In genomic region chr1:185617691-185618090, GRCm38 (mm10) we compare ENCODE assay signal across 20 mouse cellular contexts.
DNase-seq lines count a peak whose midpoint lies in the region; ATAC-seq and TF ChIP-seq lines count a peak whose summit lies in the region.
"Had no signal": no experiment of that assay in that cellular context is flagged by ENCODE, and none has a peak within 500 bp of the region (broad histone marks: within the 10 kb centered on the region; RNA-seq: fewer than 3 reads in every experiment).

No protein-coding gene starts in this region.

- DNase-seq in forebrain, postnatal 0 days: peak; percentile 17
- DNase-seq in forebrain, embryonic 11.5 days (ENCODE audit: low spot score): no peak
- peak; percentile 25 to 38 for DNase-seq in layer of hippocampus, postnatal 10 days (ENCODE audit: low spot score in 2 of 2)
- DNase-seq in layer of hippocampus, adult 8-10 months (ENCODE audit: low spot score in 2 of 2): no peak
- peak; percentile 21 for DNase-seq in ovary, postnatal 14 days (ENCODE audit: low spot score)
- DNase-seq in ovary, postnatal 36 days (ENCODE audit: low spot score): no peak
- DNase-seq: adrenal gland, adult 2 months; gastrocnemius, adult 2 months; heart, postnatal 10 days; kidney, adult 2 months; kidney, postnatal 10 days; liver, postnatal 0 days had no signal

- no peaks in the 10 kb centered on the region for H3K4me1 ChIP-seq in forebrain, postnatal 0 days (ENCODE audit: insufficient read depth)
- H3K4me1 ChIP-seq in forebrain, embryonic 11.5 days (replicated peaks; ENCODE audit: control insufficient read depth, insufficient read depth, low read length): no peaks in the 10 kb centered on the region
- H3K4me1 ChIP-seq in intestine, embryonic 16.5 days (ENCODE audit: control insufficient read depth, insufficient read depth, low read length): peaks cover 6% of the 10 kb centered on the region
- H3K4me1 ChIP-seq: embryonic facial prominence, embryonic 13.5 days; limb, embryonic 15.5 days; megakaryocyte, embryonic 14.5 days; midbrain, embryonic 15.5 days; neural tube, embryonic 15.5 days had no signal

- no peak for TF ChIP-seq CTCF in forebrain, postnatal 0 days (IDR thresholded peaks at IDR 0.05; ENCODE audit: low read depth)

- no peaks in the 10 kb centered on the region for H3K27me3 ChIP-seq in forebrain, postnatal 0 days (ENCODE audit: insufficient read depth, low read length)
- no peaks in the 10 kb centered on the region for H3K27me3 ChIP-seq in forebrain, embryonic 11.5 days (ENCODE audit: control insufficient read depth, insufficient read depth, low read length)
- no peaks in the 10 kb centered on the region for H3K27me3 ChIP-seq in intestine, embryonic 16.5 days (replicated peaks; ENCODE audit: control insufficient read depth, insufficient read depth, low read length)
- H3K27me3 ChIP-seq: embryonic facial prominence, embryonic 13.5 days; limb, embryonic 15.5 days; megakaryocyte, embryonic 14.5 days; midbrain, embryonic 15.5 days; neural tube, embryonic 15.5 days had no signal

- no peak overlapping the region for H3K9ac ChIP-seq in forebrain, postnatal 0 days
- no peak overlapping the region for H3K9ac ChIP-seq in forebrain, embryonic 11.5 days (ENCODE audit: low read length)
- H3K9ac ChIP-seq in intestine, embryonic 16.5 days (ENCODE audit: low read depth, low read length): no peak overlapping the region
- H3K9ac ChIP-seq: embryonic facial prominence, embryonic 13.5 days; limb, embryonic 15.5 days; liver, postnatal 0 days; midbrain, embryonic 15.5 days; neural tube, embryonic 15.5 days had no signal

- no peak for ATAC-seq in forebrain, postnatal 0 days
- no peak for ATAC-seq in forebrain, embryonic 11.5 days (replicated peaks; ENCODE audit: low FRiP score)
- no peak for ATAC-seq in intestine, embryonic 16.5 days
- ATAC-seq: liver, postnatal 0 days; midbrain, embryonic 15.5 days had no signal

- H3K27ac ChIP-seq in forebrain, postnatal 0 days (ENCODE audit: low read depth, low read length): no peak overlapping the region
- no peak overlapping the region for H3K27ac ChIP-seq in forebrain, embryonic 11.5 days (ENCODE audit: low read depth, low read length)
- H3K27ac ChIP-seq in intestine, embryonic 16.5 days (ENCODE audit: low read length): no peak overlapping the region
- H3K27ac ChIP-seq: embryonic facial prominence, embryonic 13.5 days; gastrocnemius, adult 2 months; layer of hippocampus, adult 2 months; limb, embryonic 15.5 days; midbrain, embryonic 15.5 days; neural tube, embryonic 15.5 days had no signal

- WGBS in forebrain, postnatal 0 days: 72% methylated on average over 4 of the region's 4 CpGs
- WGBS in forebrain, embryonic 11.5 days: 91% methylated on average over 4 of the region's 4 CpGs
- WGBS in intestine, embryonic 16.5 days: 80% methylated on average over 4 of the region's 4 CpGs

- H3K36me3 ChIP-seq in forebrain, postnatal 0 days (ENCODE audit: insufficient read depth): no peaks in the 10 kb centered on the region
- H3K36me3 ChIP-seq in forebrain, embryonic 11.5 days (ENCODE audit: control insufficient read depth, insufficient read depth, low read length): no peaks in the 10 kb centered on the region
- no peaks in the 10 kb centered on the region for H3K36me3 ChIP-seq in intestine, embryonic 16.5 days (ENCODE audit: control insufficient read depth, insufficient read depth, low read length)
- H3K36me3 ChIP-seq: embryonic facial prominence, embryonic 13.5 days; limb, embryonic 15.5 days; midbrain, embryonic 15.5 days; neural tube, embryonic 15.5 days had no signal

- no peaks in the 10 kb centered on the region for H3K9me3 ChIP-seq in forebrain, postnatal 0 days (ENCODE audit: low read length)
- H3K9me3 ChIP-seq in forebrain, embryonic 11.5 days (ENCODE audit: control insufficient read depth, low read length): no peaks in the 10 kb centered on the region
- no peaks in the 10 kb centered on the region for H3K9me3 ChIP-seq in intestine, embryonic 16.5 days (ENCODE audit: control insufficient read depth, low read length)
- H3K9me3 ChIP-seq: embryonic facial prominence, embryonic 13.5 days; limb, embryonic 15.5 days; midbrain, embryonic 15.5 days; neural tube, embryonic 15.5 days had no signal

- no peak overlapping the region for H3K4me3 ChIP-seq in forebrain, postnatal 0 days (ENCODE audit: low read depth, low read length)
- no peak overlapping the region for H3K4me3 ChIP-seq in forebrain, embryonic 11.5 days (ENCODE audit: low read depth, low read length)
- H3K4me3 ChIP-seq in intestine, embryonic 16.5 days (ENCODE audit: low read length): no peak overlapping the region
- H3K4me3 ChIP-seq: embryonic facial prominence, embryonic 13.5 days; gastrocnemius, adult 2 months; layer of hippocampus, adult 2 months; limb, embryonic 15.5 days; megakaryocyte, embryonic 14.5 days; midbrain, embryonic 15.5 days; neural tube, embryonic 15.5 days had no signal

- no peak overlapping the region for H3K4me2 ChIP-seq in forebrain, postnatal 0 days (ENCODE audit: low read depth)
- H3K4me2 ChIP-seq in forebrain, embryonic 11.5 days (ENCODE audit: low read depth, low read length, severe bottlenecking): no peak overlapping the region
- H3K4me2 ChIP-seq in intestine, embryonic 16.5 days (ENCODE audit: low read depth, low read length): no peak overlapping the region
- H3K4me2 ChIP-seq: embryonic facial prominence, embryonic 13.5 days; heart, embryonic 11.5 days; limb, embryonic 15.5 days; midbrain, embryonic 15.5 days; neural tube, embryonic 15.5 days had no signal

Comparison
In these comparisons a context has a peak if more than half of its experiments do, and no peak if none do; other contexts are left out.
1. DNase-seq: peak in forebrain, postnatal 0 days (single experiment), layer of hippocampus, postnatal 10 days (2 of 2) and ovary, postnatal 14 days (single experiment); none in forebrain, embryonic 11.5 days (single experiment), layer of hippocampus, adult 8-10 months (0 of 2) and ovary, postnatal 36 days (single experiment).